Mouse (Mus musculus) inflammation-experienced regulatory T-cells, adult 16 weeks (primary cell): ENCODE data around the gene Lrmp. TPM values are rescaled to one million over a fixed set of nuclear protein-coding genes. Genes with fewer than 3 reads are reported as not detected.

Experiments used
- polyA plus RNA-seq: library from polyadenylated mRNA; unstranded; fragments of 100-300 nt; shearing (Covaris generic); gene quantifications from one replicate; pipeline ENCODE4 v1.2.1, GENCODE M21; 2017

Gene Lrmp
- polyA plus RNA-seq = 277 TPM

GRCm38 (mm10) chr6:145115476-145116097 is at the start of gene Lrmp:
Gene Lrmp, plus strand, starts transcription at chr6:145115653.

GRCm38 (mm10) chr6:145075548-145076224 is 39.8 kb upstream of the Lrmp start, which contains the start of gene Bcat1:
Gene Bcat1, minus strand, starts transcription at chr6:145076184.

DNA sequence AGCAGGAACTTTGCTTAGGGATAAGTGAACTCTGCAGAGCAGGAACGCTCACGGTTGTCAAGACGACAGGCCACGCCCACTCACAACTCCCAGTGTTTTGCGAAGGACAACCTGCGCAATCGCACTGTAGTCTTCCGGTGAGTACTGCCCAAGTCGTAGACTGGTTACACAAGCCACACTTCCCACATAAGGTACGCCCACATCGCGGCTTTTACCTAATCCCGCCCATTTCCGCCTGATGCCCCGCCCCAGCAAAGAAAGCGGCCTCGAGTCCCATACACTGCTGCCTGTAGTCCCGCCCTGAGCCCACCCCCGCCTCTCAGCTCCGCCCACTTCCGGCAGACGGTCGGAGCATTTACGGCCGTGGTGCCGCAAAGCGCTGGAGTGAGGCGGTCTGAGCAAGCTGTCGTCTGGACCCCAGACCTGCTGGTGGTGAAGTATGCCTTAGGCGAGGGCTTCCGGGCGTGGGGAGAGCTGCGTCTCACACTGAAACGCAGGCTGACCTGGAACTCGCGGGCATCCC is 95.4 kb downstream of the Lrmp start, which contains the start of the genes Casc1 and Etfrf1:
Gene Casc1 (minus strand): TSS at position 190 of the 523 bp plus-strand sequence.
Gene Etfrf1 (plus strand): TSS at position 319 of the 523 bp plus-strand sequence.

Other genes with a start within 250 kb of the Lrmp start
- gene Bcat1, start 39.5 kb upstream of the Lrmp start, polyA plus RNA-seq = 10.0 TPM
- 0.54 TPM for gene Casc1, start 95.4 kb downstream of the Lrmp start, polyA plus RNA-seq
- gene Etfrf1, start 95.5 kb downstream of the Lrmp start, polyA plus RNA-seq = 31.0 TPM
- gene Kras, start 134.6 kb downstream of the Lrmp start, polyA plus RNA-seq = 15.8 TPM